Mouse (Mus musculus) stomach, postnatal 0 days (tissue): ENCODE data around the gene Hist2h2aa1.
"Not testable (repeated sequence)": the region's sequence is repeated elsewhere in the genome, so short reads cannot be mapped to it uniquely, and the experiment has no call there.

ENCODE experiments used
- CTCF ChIP-seq: IDR thresholded peaks from 2 replicates; pipeline ENCODE4 v1.5.1; 2016; ENCODE audit warnings: antibody characterized with exemption, low read depth, mild to moderate bottlenecking, moderate library complexity
- EP300 ChIP-seq: optimal IDR thresholded peaks from 2 replicates; pipeline ENCODE3; 2016; ENCODE audit warnings: antibody characterized with exemption

DNA sequence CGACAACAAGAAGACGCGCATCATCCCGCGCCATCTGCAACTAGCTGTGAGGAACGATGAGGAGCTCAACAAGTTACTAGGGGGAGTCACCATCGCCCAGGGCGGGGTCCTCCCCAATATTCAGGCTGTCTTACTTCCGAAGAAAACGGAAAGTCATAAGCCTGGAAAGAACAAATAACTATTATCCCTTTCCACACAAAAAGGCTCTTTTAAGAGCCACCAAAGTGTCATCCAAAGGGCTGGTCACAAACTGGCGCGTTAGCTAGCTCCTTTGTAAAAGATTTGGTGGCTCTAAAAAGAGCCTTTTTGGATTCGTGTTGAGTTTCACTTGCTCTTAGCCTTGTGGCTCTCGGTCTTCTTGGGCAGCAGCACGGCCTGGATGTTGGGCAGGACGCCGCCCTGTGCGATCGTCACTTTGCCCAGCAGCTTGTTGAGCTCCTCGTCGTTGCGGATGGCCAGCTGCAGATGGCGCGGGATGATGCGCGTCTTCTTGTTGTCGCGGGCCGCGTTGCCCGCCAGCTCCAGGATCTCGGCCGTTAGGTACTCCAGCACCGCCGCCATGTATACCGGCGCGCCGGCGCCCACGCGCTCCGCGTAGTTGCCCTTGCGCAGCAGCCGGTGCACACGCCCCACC is 25.0 kb upstream of the Hist2h2aa1 start:
- TF ChIP-seq CTCF, EP300: not testable (repeated sequence)
